Mouse (Mus musculus): ENCODE results near the gene Best1. TPM values are rescaled to one million over a fixed set of nuclear protein-coding genes. Genes with fewer than 3 reads are reported as not detected.

Gene Best1
- total RNA-seq (2015) (0.15 and 1.1 TPM in 2 replicates), total RNA-seq (2017) (not detected in 2 replicates)

GRCm38 (mm10) chr19:10001206-10001969, at the start of gene Best1, which contains the start of gene Rab3il1:
Best1 (minus strand) TSS chr19:10001633.
Rab3il1 (plus strand) TSS chr19:10001669.
- ATAC-seq (replicated peaks; ENCODE audit: poor library complexity), result no peak

- ATAC-seq (replicated peaks; ENCODE audit: poor library complexity), result no peak
These were observed 49.0 kb upstream of the Best1 start for GRCm38 (mm10) chr19:10050438-10050837.

- no peak for ATAC-seq (replicated peaks; ENCODE audit: poor library complexity)
These were observed 48.1 kb upstream of the Best1 start for GRCm38 (mm10) chr19:10049533-10049932.

GRCm38 (mm10) chr19:10046983-10047382, 45.5 kb upstream of the Best1 start:
- peak; percentile 57 for ATAC-seq (replicated peaks; ENCODE audit: poor library complexity)

- no peak for ATAC-seq (replicated peaks; ENCODE audit: poor library complexity)
These were observed 44.9 kb upstream of the Best1 start for GRCm38 (mm10) chr19:10046346-10046745.

GRCm38 (mm10) chr19:10045707-10046106, 44.3 kb upstream of the Best1 start:
- ATAC-seq (replicated peaks; ENCODE audit: poor library complexity), result peak; percentile 58

GRCm38 (mm10) chr19:10043643-10044042, 42.2 kb upstream of the Best1 start:
- ATAC-seq (replicated peaks; ENCODE audit: poor library complexity), result no peak

GRCm38 (mm10) chr19:10042816-10043215, 41.4 kb upstream of the Best1 start:
- no peak for ATAC-seq (replicated peaks; ENCODE audit: poor library complexity)

GRCm38 (mm10) chr19:10042232-10042631, 40.8 kb upstream of the Best1 start:
- 0 out of 2 replicates have a peak, but pooled peaks have one; percentile 12 for ATAC-seq (replicated peaks; ENCODE audit: poor library complexity)

GRCm38 (mm10) chr19:10041388-10042148, 40.1 kb upstream of the Best1 start, which contains the start of gene Fads3:
Fads3 (plus strand) TSS chr19:10041569.
- peak; percentile 37 for ATAC-seq (replicated peaks; ENCODE audit: poor library complexity)

- ATAC-seq (replicated peaks; ENCODE audit: poor library complexity), result no peak
These were observed 39.5 kb upstream of the Best1 start for GRCm38 (mm10) chr19:10040866-10041387.

GRCm38 (mm10) chr19:10039615-10040014, 38.2 kb upstream of the Best1 start:
- no peak for ATAC-seq (replicated peaks; ENCODE audit: poor library complexity)

- ATAC-seq (replicated peaks; ENCODE audit: poor library complexity), result no peak
These were observed 37.5 kb upstream of the Best1 start for GRCm38 (mm10) chr19:10038910-10039309.

- no peak for ATAC-seq (replicated peaks; ENCODE audit: poor library complexity)
These were observed 36.9 kb upstream of the Best1 start for GRCm38 (mm10) chr19:10038364-10038763.

- no peak for ATAC-seq (replicated peaks; ENCODE audit: poor library complexity)
These were observed 36.1 kb upstream of the Best1 start for GRCm38 (mm10) chr19:10037534-10037933.

- peak; percentile 78 for ATAC-seq (replicated peaks; ENCODE audit: poor library complexity)
These were observed 33.5 kb upstream of the Best1 start for GRCm38 (mm10) chr19:10034785-10035447.

GRCm38 (mm10) chr19:10034356-10034755, 32.9 kb upstream of the Best1 start:
- ATAC-seq (replicated peaks; ENCODE audit: poor library complexity), result no peak

GRCm38 (mm10) chr19:10033211-10033973, 32.0 kb upstream of the Best1 start:
- ATAC-seq (replicated peaks; ENCODE audit: poor library complexity), result peak; percentile 74

- no peak for ATAC-seq (replicated peaks; ENCODE audit: poor library complexity)
These were observed 28.3 kb upstream of the Best1 start for GRCm38 (mm10) chr19:10029746-10030145.

GRCm38 (mm10) chr19:10025169-10025875, 23.9 kb upstream of the Best1 start:
- ATAC-seq (replicated peaks; ENCODE audit: poor library complexity), result 0 out of 2 replicates have a peak, but pooled peaks have one; percentile 26

Measured in megakaryocyte progenitor cell, adult 5-6 weeks (primary cell).